Mouse (Mus musculus) hindbrain, embryonic 10.5 days (tissue): ENCODE measurements around the gene Rdm1. TPM values are rescaled to one million over a fixed set of nuclear protein-coding genes. Genes with fewer than 3 reads are reported as not detected.
"Not testable (repeated sequence)": the region's sequence is repeated elsewhere in the genome, so short reads cannot be mapped to it uniquely, and the experiment has no call there.

Experiments
- DNase-seq: peaks from one replicate; pipeline ENCODE4 v3.0.0-alpha.2; 2017; ENCODE audit warnings: low spot score
- H3K27ac ChIP-seq: fragments of 300-500 bp; sonication (generic); 2 replicates; pipeline ENCODE4 v1.5.1; 2016; ENCODE audit warnings: mild to moderate bottlenecking, moderate library complexity
- H3K27me3 ChIP-seq: fragments of 300-500 bp; sonication (generic); 2 replicates; pipeline ENCODE4 v1.6.1; 2016; ENCODE audit warnings: mild to moderate bottlenecking; ENCODE audit not compliant: poor library complexity, insufficient read depth, severe bottlenecking
- H3K36me3 ChIP-seq: fragments of 300-500 bp; sonication (generic); 2 replicates; pipeline ENCODE4 v1.6.1; 2016; ENCODE audit warnings: mild to moderate bottlenecking, moderate library complexity
- H3K4me1 ChIP-seq: fragments of 300-500 bp; sonication (generic); replicated peaks from 2 replicates; pipeline ENCODE4 v1.6.1; 2016; ENCODE audit warnings: mild to moderate bottlenecking
- H3K4me3 ChIP-seq: fragments of 300-500 bp; sonication (generic); 2 replicates; pipeline ENCODE4 v1.5.1; 2016; ENCODE audit warnings: mild to moderate bottlenecking, moderate library complexity
- H3K9me3 ChIP-seq: fragments of 300-500 bp; sonication (generic); 2 replicates; pipeline ENCODE4 v1.6.1; 2016; ENCODE audit warnings: mild to moderate bottlenecking, moderate library complexity
- WGBS: fragments of 180-500 bp; shearing (Covaris S2); methylation state at CpG from one replicate; pipeline ENCODE4 v1.1.7; 2016; 5-methylcytosine and 5-hydroxymethylcytosine counted together
- polyA plus RNA-seq: library from polyadenylated mRNA; unstranded; fragments of >200 nt; fragmentation: Nextera tagmentation; extraction: Ambion mirVana; gene quantifications from 2 replicates; pipeline ENCODE4 v1.2.1, GENCODE M21; 2016

Gene Rdm1
- polyA plus RNA-seq, 1 experiment from 2014 or later: 39.4 TPM

- Histone ChIP-seq H3K4me3 (no peak overlapping the region), H3K27me3 (peaks cover 11% of the 10 kb centered on the region; the same call in 1 of the 2 replicates), H3K9me3 (no peaks in the 10 kb centered on the region), H3K27ac (no peak overlapping the region), H3K4me1 (peaks cover 4% of the 10 kb centered on the region), H3K36me3 (no peaks in the 10 kb centered on the region)
- peak; percentile 60 for DNase-seq
- WGBS: 13% methylated on average over 3 of the region's 3 CpGs
Observed at GRCm38 (mm10) chr11:101602491-101602890, 24.5 kb upstream of the Rdm1 start.

- H3K36me3 ChIP-seq: no peaks in the 10 kb centered on the region
- no peak for DNase-seq
- H3K9me3 ChIP-seq: no peaks in the 10 kb centered on the region
- H3K27me3 ChIP-seq: peaks cover 7% of the 10 kb centered on the region; the same call in 1 of the 2 replicates
- WGBS: 2% methylated on average over 3 of the region's 3 CpGs
- H3K4me3 ChIP-seq: peak overlapping the region; percentile 43
- peak overlapping the region; percentile 85 for H3K27ac ChIP-seq
- peaks cover 4% of the 10 kb centered on the region for H3K4me1 ChIP-seq
Observed at GRCm38 (mm10) chr11:101604116-101604515, 22.9 kb upstream of the Rdm1 start.

GRCm38 (mm10) chr11:101604531-101605453 lies 22.2 kb upstream of the Rdm1 start:
- 1% methylated on average over 30 of the region's 30 CpGs for WGBS
- DNase-seq: peak; percentile 83

GRCm38 (mm10) chr11:101607134-101607533 lies 19.9 kb upstream of the Rdm1 start:
- H3K4me3 ChIP-seq, H3K36me3 ChIP-seq, H3K9me3 ChIP-seq, H3K27me3 ChIP-seq, DNase-seq, H3K27ac ChIP-seq: not testable (repeated sequence)
- WGBS: 93% methylated on average over 4 of the region's 4 CpGs
- H3K4me1 ChIP-seq: peaks cover 14% of the 10 kb centered on the region

More at GRCm38 (mm10) chr11:101604531-101605453, 22.2 kb upstream of the Rdm1 start:
- H3K9me3 ChIP-seq, H3K27me3 ChIP-seq, H3K4me1 ChIP-seq, H3K36me3 ChIP-seq: not testable (repeated sequence)
- H3K27ac ChIP-seq: peak overlapping the region; percentile 85
- H3K4me3 ChIP-seq: peak overlapping the region; percentile 43

GRCm38 (mm10) chr11:101610445-101610844 lies 16.6 kb upstream of the Rdm1 start:
- H3K27me3 ChIP-seq: no peaks in the 10 kb centered on the region
- H3K4me1 ChIP-seq: peaks cover 18% of the 10 kb centered on the region
- no peaks in the 10 kb centered on the region for H3K9me3 ChIP-seq
- no peak overlapping the region for H3K4me3 ChIP-seq
- no peaks in the 10 kb centered on the region for H3K36me3 ChIP-seq
- no peak overlapping the region for H3K27ac ChIP-seq
- WGBS: 40% methylated on average over 11 of the region's 11 CpGs
- no peak for DNase-seq

- no peak overlapping the region for H3K27ac ChIP-seq
- no peaks in the 10 kb centered on the region for H3K9me3 ChIP-seq
- no peak overlapping the region for H3K4me3 ChIP-seq
- WGBS: 83% methylated on average over 6 of the region's 6 CpGs
- no peak for DNase-seq
- H3K36me3 ChIP-seq: no peaks in the 10 kb centered on the region
- H3K4me1 ChIP-seq: peaks cover 38% of the 10 kb centered on the region
- 0 out of 2 replicates have a peak, but pooled peaks cover 2% of the 10 kb centered on the region for H3K27me3 ChIP-seq
Observed at GRCm38 (mm10) chr11:101613596-101613995, 13.4 kb upstream of the Rdm1 start.

- Histone ChIP-seq H3K27me3 (0 out of 2 replicates have a peak, but pooled peaks cover 2% of the 10 kb centered on the region), H3K4me3 (no peak overlapping the region), H3K27ac (no peak overlapping the region), H3K9me3 (no peaks in the 10 kb centered on the region), H3K36me3 (no peaks in the 10 kb centered on the region), H3K4me1 (peaks cover 38% of the 10 kb centered on the region)
- 72% methylated on average over 4 of the region's 4 CpGs for WGBS
- DNase-seq: no peak
Observed at GRCm38 (mm10) chr11:101614116-101614515, 12.9 kb upstream of the Rdm1 start.

GRCm38 (mm10) chr11:101615380-101615779 lies 11.6 kb upstream of the Rdm1 start:
- no peak for DNase-seq
- Histone ChIP-seq H3K4me3 (no peak overlapping the region), H3K4me1 (peaks cover 36% of the 10 kb centered on the region), H3K9me3 (no peaks in the 10 kb centered on the region), H3K27me3 (0 out of 2 replicates have a peak, but pooled peaks cover 2% of the 10 kb centered on the region), H3K27ac (no peak overlapping the region), H3K36me3 (no peaks in the 10 kb centered on the region)
- 82% methylated on average over 6 of the region's 6 CpGs for WGBS

- Histone ChIP-seq H3K27ac (no peak overlapping the region), H3K36me3 (no peaks in the 10 kb centered on the region), H3K4me1 (peaks cover 29% of the 10 kb centered on the region), H3K27me3 (0 out of 2 replicates have a peak, but pooled peaks cover 2% of the 10 kb centered on the region), H3K4me3 (no peak overlapping the region), H3K9me3 (no peaks in the 10 kb centered on the region)
- 88% methylated on average over 8 of the region's 8 CpGs for WGBS
- DNase-seq: no peak
Observed at GRCm38 (mm10) chr11:101616104-101616503, 10.9 kb upstream of the Rdm1 start.

- Histone ChIP-seq H3K4me3 (peak overlapping the region; percentile 37), H3K36me3 (no peaks in the 10 kb centered on the region), H3K27me3 (0 out of 2 replicates have a peak, but pooled peaks cover 2% of the 10 kb centered on the region), H3K4me1 (peaks cover 29% of the 10 kb centered on the region), H3K9me3 (no peaks in the 10 kb centered on the region), H3K27ac (peak overlapping the region; percentile 83)
- WGBS: 17% methylated on average over 18 of the region's 18 CpGs
- DNase-seq: no peak
Observed at GRCm38 (mm10) chr11:101616948-101617767, 9.8 kb upstream of the Rdm1 start.

- H3K4me3 ChIP-seq: peak overlapping the region; percentile 37
- peak; percentile 87 for DNase-seq
Observed at GRCm38 (mm10) chr11:101617849-101618248, 9.1 kb upstream of the Rdm1 start.

GRCm38 (mm10) chr11:101618596-101618995 lies 8.4 kb upstream of the Rdm1 start:
- Histone ChIP-seq H3K4me1 (peaks cover 29% of the 10 kb centered on the region), H3K9me3 (no peaks in the 10 kb centered on the region), H3K27me3 (0 out of 2 replicates have a peak, but pooled peaks cover 2% of the 10 kb centered on the region), H3K36me3 (no peaks in the 10 kb centered on the region), H3K4me3 (no peak overlapping the region), H3K27ac (peak overlapping the region; percentile 83)
- no peak for DNase-seq
- 83% methylated on average over 3 of the region's 3 CpGs for WGBS

More at GRCm38 (mm10) chr11:101617849-101618248, 9.1 kb upstream of the Rdm1 start:
- H3K9me3 ChIP-seq: no peaks in the 10 kb centered on the region
- H3K36me3 ChIP-seq: no peaks in the 10 kb centered on the region
- peaks cover 29% of the 10 kb centered on the region for H3K4me1 ChIP-seq
- peak overlapping the region; percentile 83 for H3K27ac ChIP-seq
- WGBS: 5% methylated on average over 8 of the region's 8 CpGs
- 0 out of 2 replicates have a peak, but pooled peaks cover 2% of the 10 kb centered on the region for H3K27me3 ChIP-seq
